Mouse (Mus musculus): ENCODE results near the gene R3hdm2. TPM values are rescaled to one million over a fixed set of nuclear protein-coding genes. Genes with fewer than 3 reads are reported as not detected.

R3hdm2 gene
- polyA plus RNA-seq, 1 experiment from 2014 or later = 43.3 TPM

GRCm38 (mm10) chr10:127542720-127543119 lies 162.6 kb downstream of the R3hdm2 start:
- no peak overlapping the region for H3K9ac ChIP-seq
- no peak overlapping the region for H3K4me2 ChIP-seq (replicated peaks)
- H3K4me1 ChIP-seq = no peaks in the 10 kb centered on the region
- H3K4me3 ChIP-seq = no peak overlapping the region
- no peak for ATAC-seq (ENCODE audit: low FRiP score, low read depth)
- H3K27me3 ChIP-seq = no peaks in the 10 kb centered on the region
- no peaks in the 10 kb centered on the region for H3K9me3 ChIP-seq
- 56% methylated on average over 6 of the region's 6 CpGs for WGBS
- H3K36me3 ChIP-seq = peaks cover 93% of the 10 kb centered on the region
- no peak overlapping the region for H3K27ac ChIP-seq

GRCm38 (mm10) chr10:127543916-127544315 lies 163.8 kb downstream of the R3hdm2 start:
- 67% methylated on average over 3 of the region's 3 CpGs for WGBS
- Histone ChIP-seq H3K36me3 (peaks cover 99% of the 10 kb centered on the region), H3K27ac (no peak overlapping the region), H3K4me2 (replicated peaks) (no peak overlapping the region), H3K4me3 (no peak overlapping the region), H3K9me3 (no peaks in the 10 kb centered on the region), H3K9ac (no peak overlapping the region), H3K4me1 (no peaks in the 10 kb centered on the region), H3K27me3 (no peaks in the 10 kb centered on the region)
- no peak for ATAC-seq (ENCODE audit: low FRiP score, low read depth)

- Histone ChIP-seq H3K9me3 (no peaks in the 10 kb centered on the region), H3K4me1 (no peaks in the 10 kb centered on the region), H3K36me3 (peaks cover 99% of the 10 kb centered on the region), H3K9ac (no peak overlapping the region), H3K4me3 (no peak overlapping the region), H3K4me2 (replicated peaks) (no peak overlapping the region), H3K27me3 (no peaks in the 10 kb centered on the region), H3K27ac (no peak overlapping the region)
- 95% methylated on average over 20 of the region's 20 CpGs for WGBS
- no peak for ATAC-seq (ENCODE audit: low FRiP score, low read depth)
These were observed 164.2 kb downstream of the R3hdm2 start for GRCm38 (mm10) chr10:127544375-127544774.

GRCm38 (mm10) chr10:127546505-127546904 lies 166.4 kb downstream of the R3hdm2 start:
- H3K9ac ChIP-seq = no peak overlapping the region
- WGBS = 92% methylated on average over 7 of the region's 7 CpGs
- peaks cover 100% of the 10 kb centered on the region for H3K36me3 ChIP-seq
- no peaks in the 10 kb centered on the region for H3K4me1 ChIP-seq
- no peaks in the 10 kb centered on the region for H3K27me3 ChIP-seq
- no peaks in the 10 kb centered on the region for H3K9me3 ChIP-seq
- no peak overlapping the region for H3K4me2 ChIP-seq (replicated peaks)
- no peak overlapping the region for H3K27ac ChIP-seq
- no peak overlapping the region for H3K4me3 ChIP-seq
- no peak for ATAC-seq (ENCODE audit: low FRiP score, low read depth)

GRCm38 (mm10) chr10:127548236-127548635 lies 168.1 kb downstream of the R3hdm2 start:
- Histone ChIP-seq H3K4me3 (no peak overlapping the region), H3K27me3 (no peaks in the 10 kb centered on the region), H3K27ac (no peak overlapping the region), H3K4me2 (replicated peaks) (no peak overlapping the region), H3K9me3 (no peaks in the 10 kb centered on the region), H3K4me1 (no peaks in the 10 kb centered on the region), H3K9ac (no peak overlapping the region), H3K36me3 (peaks cover 100% of the 10 kb centered on the region)
- 96% methylated on average over 15 of the region's 15 CpGs for WGBS
- no peak for ATAC-seq (ENCODE audit: low FRiP score, low read depth)

Other genes with a start within 250 kb of the R3hdm2 start
- gene B4galnt1, start 215.1 kb upstream of the R3hdm2 start, polyA plus RNA-seq (2015; fragmentation: Nextera tagmentation; extraction: Ambion mirVana) = 6.2 and 6.9 TPM in 2 replicates
- 1.4 and 1.6 TPM in 2 replicates for gene Slc26a10, start 199.7 kb upstream of the R3hdm2 start, polyA plus RNA-seq (2015; fragmentation: Nextera tagmentation; extraction: Ambion mirVana)
- gene Arhgef25, start 190.2 kb upstream of the R3hdm2 start, polyA plus RNA-seq (2015; fragmentation: Nextera tagmentation; extraction: Ambion mirVana) = 108 and 111 TPM in 2 replicates
- gene Dtx3, start 184.6 kb upstream of the R3hdm2 start, polyA plus RNA-seq (2015; fragmentation: Nextera tagmentation; extraction: Ambion mirVana) = 169 and 173 TPM in 2 replicates
- 27.6 and 29.1 TPM in 2 replicates for gene Pip4k2c, start 168.7 kb upstream of the R3hdm2 start, polyA plus RNA-seq (2015; fragmentation: Nextera tagmentation; extraction: Ambion mirVana)
- 4.2 and 4.8 TPM in 2 replicates for gene Kif5a, start 117.0 kb upstream of the R3hdm2 start, polyA plus RNA-seq (2015; fragmentation: Nextera tagmentation; extraction: Ambion mirVana)
- gene Dctn2, start 114.0 kb upstream of the R3hdm2 start, polyA plus RNA-seq (2015; fragmentation: Nextera tagmentation; extraction: Ambion mirVana) = 188 and 192 TPM in 2 replicates
- 15.0 and 16.7 TPM in 2 replicates for gene Mbd6, start 91.3 kb upstream of the R3hdm2 start, polyA plus RNA-seq (2015; fragmentation: Nextera tagmentation; extraction: Ambion mirVana)
- 118 and 122 TPM in 2 replicates for gene Mars, start 68.5 kb upstream of the R3hdm2 start, polyA plus RNA-seq (2015; fragmentation: Nextera tagmentation; extraction: Ambion mirVana)
- 5.2 and 5.4 TPM in 2 replicates for gene Arhgap9, start 58.4 kb upstream of the R3hdm2 start, polyA plus RNA-seq (2015; fragmentation: Nextera tagmentation; extraction: Ambion mirVana)
- 14.8 and 16.5 TPM in 2 replicates for gene Gli1, start 38.4 kb upstream of the R3hdm2 start, polyA plus RNA-seq (2015; fragmentation: Nextera tagmentation; extraction: Ambion mirVana)
- 0.04 and 0.05 TPM in 2 replicates for gene Inhbe, start 25.9 kb upstream of the R3hdm2 start, polyA plus RNA-seq (2015; fragmentation: Nextera tagmentation; extraction: Ambion mirVana)
- not detected in 2 replicates for gene Inhbc, start 9.9 kb upstream of the R3hdm2 start, polyA plus RNA-seq (2015; fragmentation: Nextera tagmentation; extraction: Ambion mirVana)
- 20.8 and 20.9 TPM in 2 replicates for gene Stac3, start 121.4 kb downstream of the R3hdm2 start, polyA plus RNA-seq (2015; fragmentation: Nextera tagmentation; extraction: Ambion mirVana)
- 8.7 and 10.1 TPM in 2 replicates for gene Ndufa4l2, start 134.6 kb downstream of the R3hdm2 start, polyA plus RNA-seq (2015; fragmentation: Nextera tagmentation; extraction: Ambion mirVana)
- gene Shmt2, start 142.1 kb downstream of the R3hdm2 start, polyA plus RNA-seq (2015; fragmentation: Nextera tagmentation; extraction: Ambion mirVana) = 97.4 and 98.1 TPM in 2 replicates
- 10.7 and 12.5 TPM in 2 replicates for gene Nxph4, start 154.2 kb downstream of the R3hdm2 start, polyA plus RNA-seq (2015; fragmentation: Nextera tagmentation; extraction: Ambion mirVana)
- gene Lrp1, start 240.8 kb downstream of the R3hdm2 start, polyA plus RNA-seq (2015; fragmentation: Nextera tagmentation; extraction: Ambion mirVana) = 123 and 127 TPM in 2 replicates

Measured in limb, embryonic 13.5 days (tissue).